ENCODE assay signal across 20 mouse cellular contexts in genomic region chr11:101883911-101884310, GRCm38 (mm10). TPM values are rescaled to one million over a fixed set of nuclear protein-coding genes. Genes with fewer than 3 reads are reported as not detected.
DNase-seq lines count a peak whose midpoint lies in the region; ATAC-seq lines count a peak whose summit lies in the region.
"Had no signal": no experiment of that assay in that cellular context is flagged by ENCODE, and none has a peak within 500 bp of the region (broad histone marks: within the 10 kb centered on the region; RNA-seq: fewer than 3 reads in every experiment).

No protein-coding gene starts in this region.

- no peaks in the 10 kb centered on the region for H3K36me3 ChIP-seq in forebrain, embryonic 12.5 days (replicated peaks)
- no peaks in the 10 kb centered on the region for H3K36me3 ChIP-seq in forebrain, embryonic 10.5 days (replicated peaks)
- no peaks in the 10 kb centered on the region for H3K36me3 ChIP-seq in heart, embryonic 14.5 days (ENCODE audit: control insufficient read depth, insufficient read depth, low read length)
- no peaks in the 10 kb centered on the region for H3K36me3 ChIP-seq in midbrain, embryonic 11.5 days (ENCODE audit: control insufficient read depth, insufficient read depth, low read length)
- H3K36me3 ChIP-seq in midbrain, embryonic 15.5 days (replicated peaks) = no peaks in the 10 kb centered on the region
- H3K36me3 ChIP-seq: embryonic facial prominence, embryonic 15.5 days; hindbrain, embryonic 12.5 days; liver, embryonic 12.5 days had no signal

- no peak for ATAC-seq in forebrain, embryonic 12.5 days (ENCODE audit: low FRiP score)
- ATAC-seq in heart, embryonic 14.5 days (ENCODE audit: insufficient number of reproducible peaks, insufficient read depth, low FRiP score, low read depth) = no peak
- no peak for ATAC-seq in midbrain, embryonic 11.5 days (ENCODE audit: low FRiP score)
- no peak for ATAC-seq in midbrain, embryonic 15.5 days (replicated peaks)
- ATAC-seq: forebrain, embryonic 13.5 days; liver, embryonic 12.5 days had no signal

- peaks cover 23% of the 10 kb centered on the region for H3K4me1 ChIP-seq in forebrain, embryonic 12.5 days
- H3K4me1 ChIP-seq in forebrain, embryonic 10.5 days = peaks cover 51% of the 10 kb centered on the region
- H3K4me1 ChIP-seq in heart, embryonic 14.5 days (ENCODE audit: control insufficient read depth in 2 of 2, insufficient read depth in 2 of 2, low read length in 2 of 2) = peaks cover 56 to 72% of the 10 kb centered on the region in 2 experiments
- H3K4me1 ChIP-seq in midbrain, embryonic 11.5 days (ENCODE audit: control insufficient read depth, insufficient read depth, low read length) = peaks cover 12% of the 10 kb centered on the region
- peaks cover 14% of the 10 kb centered on the region; the same call in 1 of the 2 replicates for H3K4me1 ChIP-seq in midbrain, embryonic 15.5 days

- H3K27ac ChIP-seq in forebrain, embryonic 12.5 days = 0 out of 2 replicates have a peak overlapping the region, but pooled peaks have one; percentile 2
- no peak overlapping the region for H3K27ac ChIP-seq in forebrain, embryonic 10.5 days
- H3K27ac ChIP-seq in heart, embryonic 14.5 days (replicated peaks in 1 of 2; ENCODE audit: control insufficient read depth in 1 of 2, insufficient read depth in 1 of 2, low read depth in 2 of 2, low read length in 2 of 2) = peak overlapping the region; percentile 55 to 70; a peak in 3 of 4 replicates
- H3K27ac ChIP-seq in midbrain, embryonic 11.5 days (ENCODE audit: low read depth, low read length) = no peak overlapping the region
- no peak overlapping the region for H3K27ac ChIP-seq in midbrain, embryonic 15.5 days
- H3K27ac ChIP-seq: embryonic facial prominence, embryonic 15.5 days; forebrain, embryonic 13.5 days; hindbrain, embryonic 12.5 days; liver, embryonic 12.5 days had no signal

- no peak for DNase-seq in forebrain, embryonic 10.5 days (ENCODE audit: extremely low spot score, low spot score)
- no peak for DNase-seq in heart, adult 18-20 months
- DNase-seq in midbrain, embryonic 11.5 days (ENCODE audit: low spot score, missing footprints) = peak; percentile 49
- no peak for DNase-seq in retina, embryonic 14.5 days (ENCODE audit: low spot score)
- no peak for DNase-seq in embryo, embryonic 11 days
- DNase-seq: adrenal gland, adult 8-10 months; cerebellum, adult 2 months; gastrocnemius, postnatal 10 days; kidney, adult 18-20 months; kidney, postnatal 36 days; lung, postnatal 4 days; midbrain, embryonic 14.5 days; thymus, adult 2 months had no signal

- H3K27me3 ChIP-seq in forebrain, embryonic 12.5 days = peaks cover 30% of the 10 kb centered on the region
- H3K27me3 ChIP-seq in forebrain, embryonic 10.5 days (ENCODE audit: poor library complexity, severe bottlenecking) = peaks cover 73% of the 10 kb centered on the region
- H3K27me3 ChIP-seq in heart, embryonic 14.5 days (ENCODE audit: control insufficient read depth, insufficient read depth, low read length) = no peaks in the 10 kb centered on the region
- no peaks in the 10 kb centered on the region for H3K27me3 ChIP-seq in midbrain, embryonic 11.5 days (ENCODE audit: control insufficient read depth, insufficient read depth, low read length)
- H3K27me3 ChIP-seq in midbrain, embryonic 15.5 days (replicated peaks) = no peaks in the 10 kb centered on the region
- H3K27me3 ChIP-seq: embryonic facial prominence, embryonic 15.5 days had no signal

- H3K4me3 ChIP-seq in forebrain, embryonic 12.5 days (replicated peaks) = no peak overlapping the region
- no peak overlapping the region for H3K4me3 ChIP-seq in forebrain, embryonic 10.5 days
- no peak overlapping the region for H3K4me3 ChIP-seq in heart, embryonic 14.5 days (ENCODE audit: control insufficient read depth in 1 of 2, insufficient read depth in 1 of 2, low read depth in 1 of 2, low read length in 2 of 2)
- H3K4me3 ChIP-seq in midbrain, embryonic 11.5 days (ENCODE audit: low read depth, low read length) = no peak overlapping the region
- no peak overlapping the region for H3K4me3 ChIP-seq in midbrain, embryonic 15.5 days
- H3K4me3 ChIP-seq: embryonic facial prominence, embryonic 15.5 days; forebrain, embryonic 13.5 days; hindbrain, embryonic 12.5 days; liver, embryonic 12.5 days had no signal

- WGBS in forebrain, embryonic 12.5 days = 70% methylated on average over 2 of the region's 2 CpGs
- 62% methylated on average over 2 of the region's 2 CpGs for WGBS in forebrain, embryonic 10.5 days
- WGBS in heart, embryonic 14.5 days = 49% methylated on average over 2 of the region's 2 CpGs
- 62% methylated on average over 2 of the region's 2 CpGs for WGBS in midbrain, embryonic 11.5 days
- WGBS in midbrain, embryonic 15.5 days = 62% methylated on average over 2 of the region's 2 CpGs

- no peak overlapping the region for H3K9ac ChIP-seq in forebrain, embryonic 12.5 days
- H3K9ac ChIP-seq in heart, embryonic 14.5 days (ENCODE audit: low read length) = peak overlapping the region; percentile 54
- no peak overlapping the region for H3K9ac ChIP-seq in midbrain, embryonic 11.5 days (ENCODE audit: low read length)
- H3K9ac ChIP-seq in midbrain, embryonic 15.5 days = no peak overlapping the region
- H3K9ac ChIP-seq: embryonic facial prominence, embryonic 15.5 days; forebrain, embryonic 13.5 days; hindbrain, embryonic 12.5 days; liver, embryonic 12.5 days had no signal

- no peak overlapping the region for H3K4me2 ChIP-seq in forebrain, embryonic 12.5 days
- no peak overlapping the region; the same call in 1 of the 2 replicates for H3K4me2 ChIP-seq in heart, embryonic 14.5 days (ENCODE audit: low read length)
- no peak overlapping the region for H3K4me2 ChIP-seq in midbrain, embryonic 11.5 days
- no peak overlapping the region for H3K4me2 ChIP-seq in midbrain, embryonic 15.5 days
- H3K4me2 ChIP-seq: embryonic facial prominence, embryonic 15.5 days; forebrain, embryonic 13.5 days; hindbrain, embryonic 12.5 days; liver, embryonic 12.5 days had no signal

- no peaks in the 10 kb centered on the region for H3K9me3 ChIP-seq in forebrain, embryonic 12.5 days
- H3K9me3 ChIP-seq in forebrain, embryonic 10.5 days = no peaks in the 10 kb centered on the region
- no peaks in the 10 kb centered on the region for H3K9me3 ChIP-seq in heart, embryonic 14.5 days (ENCODE audit: control insufficient read depth, low read length)
- H3K9me3 ChIP-seq in midbrain, embryonic 11.5 days (ENCODE audit: control insufficient read depth, low read length) = no peaks in the 10 kb centered on the region
- no peaks in the 10 kb centered on the region for H3K9me3 ChIP-seq in midbrain, embryonic 15.5 days
- H3K9me3 ChIP-seq: embryonic facial prominence, embryonic 15.5 days; forebrain, embryonic 13.5 days; hindbrain, embryonic 12.5 days; liver, embryonic 12.5 days had no signal

RNA-seq across cellular contexts. Expression of gene Meox1, which starts 10.3 kb away (rescaled TPM):
- polyA plus RNA-seq in forebrain, embryonic 12.5 days (2016; fragmentation: Nextera tagmentation; extraction: Ambion mirVana) = 0.17 and 0.60 TPM in 2 replicates
- 0.86 and 0.97 TPM in 2 replicates for polyA plus RNA-seq in forebrain, embryonic 10.5 days (2016; fragmentation: Nextera tagmentation; extraction: Ambion mirVana)
- 13.8 and 13.9 TPM in 2 replicates for polyA plus RNA-seq in heart, embryonic 14.5 days (2014; fragmentation: Nextera tagmentation; extraction: Ambion mirVana)
- 1 to 10 TPM; 4.3 to 6.5 TPM for total RNA-seq in heart, adult 18-20 months (2021)
- polyA plus RNA-seq in midbrain, embryonic 11.5 days (2014; fragmentation: Nextera tagmentation; extraction: Ambion mirVana) = 0.29 TPM in 1 of 2 replicates, not detected in the other
- polyA plus RNA-seq in midbrain, embryonic 15.5 days (2015; fragmentation: Nextera tagmentation; extraction: Ambion mirVana) = 0.57 and 0.75 TPM in 2 replicates

Comparison
In these comparisons a context has a peak if more than half of its experiments do, and no peak if none do; other contexts are left out.
1. H3K27ac ChIP-seq: peak in forebrain, embryonic 12.5 days (single experiment) and heart, embryonic 14.5 days (2 of 2); none in forebrain, embryonic 10.5 days (single experiment), midbrain, embryonic 11.5 days (single experiment) and midbrain, embryonic 15.5 days (single experiment).